Mouse (Mus musculus) testis, postnatal 10 days (tissue): ENCODE data around the gene Tusc2.

Experiments used
- DNase-seq: peaks from one replicate; pipeline ENCODE4 v3.0.0; 2021; ENCODE audit warnings: low spot score

Gene Tusc2

DNA sequence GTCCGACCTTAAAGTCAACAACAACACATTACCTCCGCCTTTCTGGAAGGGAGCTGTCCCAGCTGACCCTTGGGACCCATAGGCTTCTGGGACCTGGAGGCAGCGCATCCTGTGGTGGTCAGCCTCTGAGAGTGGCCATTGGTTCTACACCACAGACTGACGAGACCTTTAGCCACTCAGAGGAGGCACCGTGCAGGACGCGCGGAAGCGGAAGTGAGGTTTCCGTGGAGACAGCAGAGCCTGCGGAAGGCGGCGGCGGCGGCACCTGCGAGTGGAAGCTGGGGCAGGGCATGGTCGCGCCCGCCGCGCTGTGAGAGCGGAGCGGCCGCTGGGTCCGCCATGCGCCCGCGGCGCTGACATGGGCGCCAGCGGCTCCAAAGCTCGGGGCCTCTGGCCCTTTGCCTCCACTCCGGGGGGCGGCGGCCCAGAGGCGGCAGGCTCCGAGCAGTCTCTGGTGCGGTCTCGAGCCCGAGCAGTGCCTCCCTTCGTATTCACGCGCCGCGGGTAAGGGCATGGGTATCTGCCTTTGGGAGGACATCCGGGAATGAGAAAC, at the start of gene Tusc2:
TSS of gene Tusc2 (plus strand) at position 227 of the 553 bp plus-strand sequence.
- peak; percentile 91 for DNase-seq

DNA sequence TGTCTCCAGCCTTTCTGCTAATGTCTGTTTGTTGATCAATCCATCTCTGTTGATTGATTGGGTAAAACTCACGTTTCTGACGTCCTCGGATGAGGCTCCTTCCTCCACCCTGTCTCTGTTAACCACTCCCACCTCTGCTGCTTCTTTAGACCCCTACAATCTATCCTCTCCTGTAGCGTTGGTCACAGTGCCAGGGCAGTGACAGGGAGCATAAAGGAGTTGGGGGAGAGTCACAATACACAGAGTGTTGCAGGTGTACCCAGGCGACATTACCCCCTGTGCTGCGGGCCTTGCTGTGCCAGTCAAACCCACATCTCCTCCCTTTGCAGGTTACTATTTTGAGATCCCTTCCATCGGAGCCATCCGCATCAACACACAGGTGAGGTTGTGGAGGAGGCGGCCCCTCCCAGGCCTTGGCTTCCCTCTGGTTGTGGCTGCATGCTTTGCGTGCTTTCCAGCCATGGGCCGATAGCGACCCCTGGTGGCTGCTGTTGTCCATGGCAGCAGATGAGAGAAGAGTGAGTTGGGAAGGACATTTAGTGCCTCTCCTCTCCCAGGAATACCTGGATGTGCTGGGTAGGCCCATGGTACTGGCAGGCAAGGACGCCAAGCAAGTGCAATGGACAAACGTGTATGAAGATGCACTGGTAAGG, 48.6 kb upstream of the Tusc2 start:
- peak; percentile 94 for DNase-seq

DNA sequence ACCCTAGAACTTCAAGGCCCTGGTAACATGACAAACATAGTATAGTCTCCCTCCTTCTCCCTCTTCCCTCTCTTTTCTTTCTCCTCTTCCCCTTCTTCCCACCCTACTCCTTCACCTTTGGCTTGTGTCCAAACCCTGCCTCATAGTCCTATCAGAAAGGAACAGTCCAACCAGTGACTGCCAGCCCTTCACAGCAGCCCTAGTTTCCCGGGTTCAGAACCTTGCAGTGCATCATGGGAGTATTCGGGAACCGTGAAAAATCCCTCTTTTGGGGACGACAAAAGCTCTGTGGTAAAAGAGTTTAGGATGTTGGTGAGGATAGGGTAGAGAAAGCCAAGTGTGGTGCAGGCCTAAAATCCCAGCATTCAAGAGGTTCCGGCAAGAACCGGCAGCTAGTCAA, 42.7 kb upstream of the Tusc2 start:
- DNase-seq, result no peak

DNA sequence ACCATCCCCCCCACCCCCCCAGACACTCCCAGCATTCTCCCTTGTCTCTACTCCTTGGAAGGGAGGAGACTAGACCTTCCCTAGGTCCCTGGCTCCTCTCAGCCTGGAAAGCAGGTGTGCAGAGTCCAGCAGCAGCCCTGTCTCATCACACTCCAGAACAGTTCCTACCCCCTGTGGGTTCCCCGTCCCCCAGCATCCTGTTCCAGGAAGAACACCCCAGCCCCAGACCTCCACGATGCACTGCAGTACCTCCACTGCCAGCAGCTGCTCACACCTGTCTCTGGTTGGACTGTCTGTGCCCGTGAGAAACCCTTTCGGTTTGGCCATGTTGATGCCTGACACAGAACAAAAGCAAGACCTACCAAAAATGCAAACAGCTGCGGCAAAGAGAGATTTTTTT, 41.9 kb upstream of the Tusc2 start:
- no peak for DNase-seq

DNA sequence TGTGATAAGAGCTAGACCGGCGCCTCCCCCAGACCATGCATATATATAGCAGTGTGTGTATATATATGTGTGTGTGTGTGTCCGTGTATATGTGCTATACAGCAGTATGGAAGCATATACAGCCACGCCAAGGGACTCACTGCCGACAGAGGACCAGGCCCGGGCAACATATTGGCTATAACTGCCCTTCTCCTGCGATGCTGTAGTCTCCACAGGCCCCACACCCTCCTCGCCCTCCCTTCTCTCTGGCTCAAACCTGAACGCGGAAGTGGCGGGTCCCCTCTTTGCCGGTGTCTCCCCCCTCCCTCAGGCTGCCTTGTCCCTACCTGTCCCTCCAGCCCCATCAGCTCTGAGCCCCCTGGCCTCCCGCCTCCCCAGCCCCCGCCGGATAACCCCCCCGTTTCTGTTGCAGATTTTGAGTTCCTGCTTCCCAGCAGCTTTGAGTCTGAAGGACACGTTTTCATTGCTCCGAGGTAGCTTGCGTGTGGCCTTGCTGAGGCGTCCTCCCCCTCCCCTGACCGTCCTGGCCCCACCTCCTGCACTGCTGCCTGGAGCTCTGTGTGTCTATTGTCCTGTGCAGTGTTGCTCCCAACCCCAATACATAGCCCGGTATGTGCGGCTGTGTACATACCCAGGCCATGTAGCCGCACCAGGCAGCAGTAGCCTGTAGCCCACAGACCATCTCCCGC, 41.2 kb upstream of the Tusc2 start:
- no peak for DNase-seq

DNA sequence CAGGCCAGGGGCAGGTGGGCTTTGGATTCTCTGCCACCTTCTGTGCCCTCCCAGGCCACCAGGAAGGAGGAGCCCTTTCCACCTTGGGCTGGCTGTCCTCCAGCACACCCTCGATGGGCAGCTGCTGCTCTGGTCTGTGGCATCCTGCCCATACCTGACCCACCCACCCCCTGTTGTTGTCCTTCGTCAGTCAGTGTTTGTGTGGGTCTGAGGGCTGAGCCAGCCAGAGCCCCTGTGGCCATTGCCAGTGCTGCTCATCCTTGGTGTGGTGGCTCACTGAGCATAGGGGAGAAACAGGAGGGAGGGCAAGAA, 40.7 kb upstream of the Tusc2 start:
- DNase-seq, result no peak

DNA sequence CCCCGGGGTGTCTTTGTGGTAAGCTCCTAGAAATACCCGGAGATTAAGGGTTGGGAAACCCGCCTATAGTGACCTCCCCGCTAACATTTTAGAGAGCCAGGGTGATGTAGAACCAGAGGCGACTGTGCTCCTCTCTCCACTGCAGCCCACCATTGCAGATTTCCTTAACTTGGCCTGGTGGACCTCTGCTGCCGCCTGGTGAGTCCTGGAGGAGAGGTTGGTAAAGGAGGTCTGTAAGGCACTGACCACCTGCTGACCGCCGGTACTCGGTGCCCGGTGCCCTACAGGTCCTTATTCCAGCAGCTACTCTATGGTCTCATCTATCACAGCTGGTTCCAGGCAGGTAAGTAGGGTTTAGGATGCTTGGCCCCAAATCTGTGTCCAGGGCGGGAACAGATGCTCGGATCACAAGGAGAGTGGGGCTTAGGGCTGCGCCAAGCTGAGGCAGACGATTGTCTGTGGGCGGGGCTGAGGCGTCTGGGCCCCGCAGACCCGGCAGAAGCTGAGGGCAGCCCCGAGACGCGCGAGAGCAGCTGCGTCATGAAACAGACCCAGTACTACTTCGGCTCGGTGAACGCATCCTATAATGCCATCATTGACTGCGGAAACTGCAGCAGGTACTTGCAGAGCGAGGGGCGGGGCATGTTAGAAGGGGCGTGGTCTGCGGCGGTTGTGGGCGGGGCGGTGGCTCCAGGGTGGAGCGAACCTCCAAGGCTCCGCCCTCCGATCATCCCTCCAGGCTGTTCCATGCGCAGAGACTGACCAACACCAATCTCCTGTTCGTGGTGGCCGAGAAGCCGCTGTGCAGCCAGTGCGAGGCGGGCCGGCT, 36.6 kb upstream of the Tusc2 start:
- DNase-seq, result peak; percentile 95

DNA sequence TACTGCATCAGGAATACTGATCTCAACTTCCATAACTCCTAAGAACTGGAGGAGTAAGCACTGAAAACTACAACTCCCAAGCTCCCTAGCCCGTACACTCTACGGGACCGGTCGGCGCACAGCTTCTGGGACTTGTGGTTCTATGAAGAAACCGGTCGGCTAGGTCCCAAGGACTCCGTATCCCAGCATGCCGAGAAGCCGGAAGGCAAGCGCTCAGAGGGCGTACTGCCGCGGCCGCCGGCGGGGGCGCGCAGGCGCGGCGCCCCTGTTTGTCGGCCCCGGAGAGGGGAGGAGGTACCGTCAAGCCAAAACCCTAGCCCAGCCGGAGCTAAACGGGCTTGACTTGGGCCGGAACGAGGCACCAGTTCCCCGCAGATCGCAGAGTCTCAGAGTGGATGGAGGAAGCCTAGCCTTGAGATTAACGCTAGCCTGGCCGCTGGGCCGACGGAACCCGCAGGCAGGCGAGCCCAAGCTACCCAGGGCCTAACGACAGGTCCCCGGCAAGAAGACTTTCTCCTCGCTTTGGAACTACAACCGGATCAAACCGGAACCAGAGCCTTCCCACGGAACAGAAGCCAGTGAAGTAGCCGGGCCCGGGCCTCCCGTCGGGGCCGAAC, 29.2 kb upstream of the Tusc2 start, which contains the start of gene Tmem115:
TSS of gene Tmem115 (plus strand) at position 155 of the 617 bp plus-strand sequence.
- peak; percentile 87 for DNase-seq

DNA sequence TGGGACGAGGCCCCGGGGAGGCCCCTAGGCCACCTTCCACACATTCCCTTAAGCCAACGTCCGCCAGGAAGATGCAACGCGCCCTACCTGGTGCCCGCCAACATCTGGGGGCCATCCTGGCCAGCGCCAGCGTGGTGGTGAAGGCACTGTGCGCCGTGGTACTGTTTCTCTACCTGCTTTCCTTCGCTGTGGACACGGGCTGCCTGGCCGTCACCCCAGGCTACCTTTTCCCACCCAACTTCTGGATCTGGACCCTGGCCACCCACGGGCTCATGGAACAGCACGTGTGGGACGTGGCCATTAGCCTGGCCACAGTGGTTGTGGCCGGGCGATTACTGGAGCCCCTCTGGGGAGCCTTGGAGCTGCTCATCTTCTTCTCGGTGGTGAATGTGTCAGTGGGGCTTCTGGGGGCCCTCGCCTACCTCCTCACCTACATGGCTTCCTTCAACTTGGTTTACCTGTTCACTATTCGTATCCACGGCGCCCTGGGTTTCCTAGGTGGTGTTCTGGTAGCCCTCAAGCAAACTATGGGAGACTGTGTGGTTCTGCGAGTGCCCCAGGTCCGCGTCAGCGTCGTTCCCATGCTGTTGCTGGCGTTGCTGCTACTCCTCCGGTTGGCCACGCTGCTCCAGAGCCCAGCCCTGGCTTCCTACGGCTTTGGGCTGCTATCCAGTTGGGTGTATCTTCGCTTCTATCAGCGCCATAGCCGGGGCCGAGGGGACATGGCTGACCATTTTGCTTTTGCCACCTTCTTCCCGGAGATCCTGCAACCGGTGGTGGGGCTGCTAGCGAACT, 28.4 kb upstream of the Tusc2 start:
- no peak for DNase-seq

DNA sequence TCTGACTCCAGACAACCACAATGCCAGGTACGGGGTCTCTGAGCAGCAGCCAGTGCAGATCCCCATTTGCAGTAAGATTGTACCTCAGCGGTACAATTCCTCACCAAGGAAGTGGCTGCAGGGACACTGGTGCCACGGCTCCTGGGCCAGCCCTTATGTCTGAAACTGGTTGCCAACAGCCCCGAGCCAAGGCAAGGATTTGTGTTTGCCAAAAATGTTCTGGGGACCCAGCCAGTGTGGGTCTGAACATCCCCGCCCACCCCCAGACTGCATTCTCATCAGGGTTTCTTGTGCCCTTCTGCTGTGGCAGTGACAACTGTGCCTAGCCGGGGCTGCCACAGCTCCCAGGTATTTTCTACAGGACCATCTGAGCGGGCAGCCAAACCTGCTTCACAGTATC, 24.8 kb upstream of the Tusc2 start:
- no peak for DNase-seq

DNA sequence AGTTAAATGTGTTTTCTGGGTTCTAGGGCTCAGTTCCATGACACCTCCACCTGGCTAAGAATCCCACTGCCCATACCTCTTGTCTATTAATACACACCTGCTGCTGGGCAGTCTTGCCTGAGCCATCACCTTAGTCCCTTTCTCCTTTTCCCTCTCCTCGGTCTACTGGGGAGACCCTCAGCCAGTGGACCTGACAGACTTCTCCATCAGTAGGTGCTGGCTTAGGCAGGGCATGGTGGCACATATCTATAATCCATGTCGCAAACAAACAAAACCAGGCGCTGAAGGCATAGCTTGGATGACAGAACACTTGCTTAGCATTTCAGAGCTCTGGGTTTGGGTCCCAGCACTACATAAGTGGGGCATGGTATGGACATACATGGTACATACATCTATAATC, 24.3 kb upstream of the Tusc2 start:
- no peak for DNase-seq

DNA sequence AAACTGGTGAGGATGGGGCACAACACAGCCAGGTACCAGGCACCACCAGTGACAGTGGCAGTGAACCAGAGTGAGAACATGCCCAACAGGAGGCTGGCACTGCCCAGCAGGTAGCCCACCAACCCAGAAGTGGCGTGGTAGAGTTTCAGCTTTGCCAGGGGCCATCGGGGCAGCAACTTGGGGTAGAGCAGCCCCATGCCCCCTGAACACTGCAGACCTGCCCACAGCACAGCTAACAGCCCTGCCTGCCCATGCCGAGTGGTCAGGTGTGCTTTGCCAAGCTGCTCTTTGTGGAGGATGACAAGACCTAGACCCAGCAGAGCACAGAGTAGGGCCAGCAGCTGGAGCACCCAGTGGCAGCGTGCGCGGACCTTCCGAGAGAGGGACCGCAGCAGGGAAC, 23.1 kb upstream of the Tusc2 start:
- no peak for DNase-seq

DNA sequence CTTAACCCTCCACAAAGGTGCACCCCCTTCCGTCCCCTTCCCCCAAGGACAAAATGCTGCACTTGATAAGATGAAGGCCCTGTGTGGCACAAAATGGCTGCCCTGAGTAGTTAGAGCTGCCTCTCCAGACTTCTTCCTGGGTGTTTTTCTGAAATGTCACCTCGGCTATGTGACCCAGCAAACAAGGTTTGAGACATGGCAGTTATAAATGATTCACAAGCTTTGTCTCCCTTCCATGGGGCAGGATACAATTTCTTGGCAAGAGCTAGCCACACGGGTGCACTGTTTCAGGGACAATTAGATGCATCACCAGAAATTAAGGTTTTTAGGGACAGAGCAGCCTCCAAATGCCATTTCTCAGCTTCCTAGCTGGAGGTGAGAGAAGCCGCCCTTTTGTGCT, 22.6 kb upstream of the Tusc2 start:
- no peak for DNase-seq

DNA sequence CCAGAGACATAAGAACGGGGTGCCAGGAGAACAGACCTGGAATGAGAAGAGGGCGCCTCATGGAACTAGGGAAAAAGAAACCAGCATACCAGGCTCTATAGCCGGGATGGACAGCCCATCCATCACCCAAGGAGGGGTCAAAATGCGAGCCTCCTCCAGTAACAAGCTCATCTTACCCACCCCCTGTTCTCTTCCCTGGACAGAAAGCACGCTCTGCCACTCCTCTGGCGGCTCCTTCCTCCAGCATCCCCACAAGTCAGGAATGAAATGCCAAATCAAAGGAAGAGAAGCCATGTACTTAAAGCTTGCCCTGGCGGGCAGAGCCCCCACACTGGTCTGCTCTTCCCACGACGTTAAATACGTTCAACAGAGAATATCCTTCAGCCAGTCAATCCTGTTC, 22.1 kb upstream of the Tusc2 start:
- no peak for DNase-seq

DNA sequence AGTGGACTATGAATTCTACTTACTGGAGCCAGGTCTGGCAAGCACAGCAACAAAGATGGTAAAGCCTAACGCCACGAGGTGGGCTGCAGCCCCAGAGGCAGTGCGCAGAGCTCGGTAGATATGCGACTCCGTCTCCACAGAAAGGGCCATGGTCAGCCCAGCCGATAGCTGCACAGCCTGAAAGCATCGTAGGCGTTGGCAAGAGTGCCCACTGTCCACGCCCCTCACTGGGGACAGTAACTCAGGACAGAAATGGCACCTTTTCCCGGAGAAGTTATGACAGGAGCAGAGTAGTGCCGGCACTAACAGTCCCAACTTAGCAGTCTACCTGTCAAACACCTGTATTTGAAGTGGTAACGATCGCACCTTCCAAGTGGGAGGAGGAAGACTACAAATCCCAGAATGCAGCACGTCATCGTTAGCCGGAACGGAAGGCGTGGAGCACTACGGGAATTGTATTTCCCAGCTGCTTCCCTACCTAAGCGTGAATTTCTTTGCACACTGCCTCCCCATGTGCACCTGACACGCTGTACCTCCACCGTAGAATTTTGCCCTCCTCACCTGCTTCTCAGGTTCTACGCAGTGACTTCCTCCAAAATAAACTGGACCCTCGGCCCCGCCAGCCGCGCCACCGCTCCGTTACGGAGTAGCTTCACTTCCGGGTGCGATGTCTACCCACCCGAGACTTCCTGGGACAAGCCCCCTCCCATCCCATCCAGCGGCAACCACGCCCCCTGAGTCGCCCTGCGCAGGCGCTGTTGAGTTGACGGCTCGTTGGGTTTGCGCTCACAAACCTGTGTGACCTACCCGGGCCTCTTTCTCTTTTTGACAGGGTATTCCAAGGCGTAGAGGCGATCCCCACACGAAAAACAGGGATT, 21.3 kb upstream of the Tusc2 start, which contains the start of the genes Cyb561d2 and Nprl2:
TSS of gene Cyb561d2 (minus strand) at position 720 of the 878 bp plus-strand sequence.
TSS of gene Nprl2 (plus strand) at position 753 of the 878 bp plus-strand sequence.
- peak; percentile 96 for DNase-seq

DNA sequence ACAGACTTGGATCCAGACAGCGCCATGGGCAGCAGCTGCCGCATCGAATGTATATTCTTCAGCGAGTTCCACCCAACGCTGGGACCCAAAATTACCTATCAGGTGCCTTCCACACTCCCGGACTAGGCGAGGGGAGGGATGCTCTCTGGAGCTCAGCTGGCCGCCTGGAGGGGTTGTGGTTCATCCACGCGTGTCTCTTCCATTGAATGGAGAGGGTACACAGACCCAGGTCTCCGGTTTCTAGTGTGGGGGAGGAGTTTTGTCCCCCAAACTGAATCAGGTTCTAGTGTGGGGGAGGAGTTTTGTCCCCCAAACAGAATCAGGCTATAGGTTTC, 20.7 kb upstream of the Tusc2 start:
- DNase-seq, result no peak

DNA sequence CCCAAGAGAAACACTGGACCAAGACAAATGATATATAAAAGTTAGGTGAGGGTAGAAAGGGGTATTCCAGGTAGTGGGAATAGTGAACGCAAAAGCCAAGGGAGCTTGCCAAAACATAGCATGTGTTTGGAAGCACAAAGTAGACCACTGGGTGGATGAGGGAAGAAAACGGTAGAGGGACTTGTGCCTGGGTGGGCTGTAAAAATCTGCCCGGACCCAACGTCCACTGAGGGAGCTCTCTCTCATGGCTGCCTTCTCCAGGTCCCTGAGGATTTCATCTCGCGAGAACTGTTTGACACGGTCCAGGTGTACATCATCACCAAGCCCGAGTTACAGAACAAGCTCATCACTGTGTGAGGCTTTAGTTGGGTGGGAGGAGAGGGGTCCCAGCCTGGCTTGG, 20.3 kb upstream of the Tusc2 start:
- DNase-seq, result no peak

DNA sequence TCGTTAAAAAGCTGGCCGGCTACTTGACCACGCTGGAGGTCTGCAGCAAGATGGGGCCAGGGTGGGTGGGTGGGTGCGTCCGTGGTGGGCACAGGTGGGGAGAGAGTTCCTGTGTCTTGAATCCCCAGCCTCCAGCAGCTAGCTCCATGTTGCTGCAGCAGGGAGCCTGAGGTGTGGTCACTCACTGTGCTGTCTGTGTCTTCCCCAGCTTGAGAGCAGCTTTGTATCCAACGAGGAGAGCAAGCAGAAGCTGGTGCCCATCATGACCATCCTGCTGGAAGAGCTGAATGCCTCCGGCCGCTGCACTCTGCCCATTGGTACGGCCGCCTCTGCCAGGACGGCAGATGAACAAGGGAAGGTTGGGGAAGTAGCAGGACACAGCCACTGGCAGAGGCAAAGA, 19.8 kb upstream of the Tusc2 start:
- DNase-seq, result no peak

DNA sequence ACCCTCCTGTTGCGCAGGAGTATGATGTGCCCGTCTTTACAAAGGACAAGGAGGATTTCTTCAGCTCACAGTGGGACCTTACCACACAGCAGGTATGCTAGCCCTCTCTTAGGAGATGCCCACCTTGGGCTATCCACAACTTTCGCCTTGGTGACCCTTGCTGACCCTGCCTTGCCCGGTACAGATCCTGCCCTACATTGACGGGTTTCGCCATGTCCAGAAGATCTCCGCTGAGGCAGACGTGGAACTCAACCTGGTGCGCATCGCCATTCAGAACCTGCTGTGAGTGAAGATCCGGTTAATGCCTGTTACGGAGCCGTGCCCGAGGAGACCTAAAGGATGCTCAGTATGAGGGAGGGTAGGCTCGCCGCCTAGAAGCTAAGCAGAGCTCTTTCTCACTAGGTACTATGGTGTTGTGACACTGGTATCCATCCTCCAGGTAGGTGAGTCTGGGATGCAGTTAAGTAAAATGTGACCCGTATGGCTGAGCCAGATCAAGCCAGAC, 18.8 kb upstream of the Tusc2 start:
- no peak for DNase-seq

DNA sequence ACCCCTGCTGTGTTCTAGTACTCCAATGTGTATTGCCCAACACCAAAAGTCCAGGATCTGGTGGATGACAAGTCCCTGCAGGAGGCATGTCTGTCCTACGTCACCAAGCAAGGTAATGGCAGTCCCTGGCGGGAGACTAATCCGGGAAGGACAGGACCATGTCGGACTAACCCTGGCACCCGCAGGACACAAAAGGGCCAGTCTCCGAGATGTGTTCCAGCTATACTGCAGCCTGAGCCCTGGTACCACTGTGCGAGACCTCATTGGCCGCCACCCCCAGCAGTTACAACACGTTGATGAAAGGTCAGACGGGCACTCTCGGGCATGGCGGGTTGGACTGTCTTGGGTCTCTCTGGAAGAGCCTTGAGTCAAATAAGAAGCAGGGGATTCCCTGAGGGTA, 18.3 kb upstream of the Tusc2 start:
- no peak for DNase-seq
